Mouse (Mus musculus) testis, adult 2 months (tissue): Measurements from ENCODE around the gene Trappc4.
A peak's percentile ranks its signal among the peaks of the same experiment; 100 is the strongest.

Experiments used
- CTCF ChIP-seq: fragments of 200-500 bp; IDR thresholded peaks from 2 replicates; pipeline ENCODE4 v1.5.1; 2012; ENCODE audit warnings: low read depth, mild to moderate bottlenecking, inconsistent platforms, low read length, moderate library complexity; ENCODE audit not compliant: control insufficient read depth, insufficient read depth, insufficient replicate concordance
- POLR2A ChIP-seq: fragments of 200-500 bp; IDR thresholded peaks from 2 replicates; pipeline ENCODE4 v1.6.1; 2012; ENCODE audit warnings: low read depth, mild to moderate bottlenecking, inconsistent platforms, low read length, moderate library complexity; ENCODE audit not compliant: control insufficient read depth

DNA sequence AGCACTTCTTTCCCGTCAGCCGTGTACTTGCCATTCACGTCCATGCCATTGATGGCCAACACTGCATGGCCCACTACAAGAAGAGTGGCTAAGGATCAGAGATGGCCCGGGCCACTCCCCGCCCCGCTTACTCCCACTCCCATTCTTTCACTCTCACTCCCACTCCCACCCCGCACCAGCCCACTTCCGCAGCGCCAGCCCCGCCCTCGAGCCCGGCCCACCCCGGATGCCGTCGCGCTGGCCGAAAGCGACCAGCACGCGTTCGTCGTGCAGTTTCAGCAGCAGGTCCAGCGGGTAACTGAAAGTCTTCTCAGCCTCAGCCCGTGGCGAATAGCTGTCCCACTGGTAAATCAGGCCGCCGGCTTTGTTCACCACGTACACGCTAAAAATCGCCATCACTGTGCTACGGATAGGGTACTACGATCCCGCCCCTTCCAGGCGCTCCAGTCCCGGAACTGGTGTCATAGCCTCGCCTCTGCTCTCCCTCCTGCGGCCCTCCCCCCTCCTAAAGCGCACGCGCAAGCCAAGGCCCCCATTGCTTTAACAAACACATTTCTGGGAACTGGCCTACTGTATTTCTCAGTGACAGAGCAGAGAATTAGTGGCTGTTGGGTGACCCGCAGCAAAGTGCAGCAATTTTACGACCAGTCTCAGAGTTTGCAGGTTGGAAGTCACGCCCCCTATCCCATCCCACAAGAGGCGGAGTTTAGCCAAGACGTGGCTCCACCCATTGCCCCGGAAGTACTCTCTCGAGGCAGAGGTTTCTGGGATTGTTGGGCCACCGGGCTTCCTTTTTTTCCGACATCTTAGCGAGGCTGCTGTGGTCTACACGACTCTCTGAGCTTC, at the start of gene Trappc4, which contains the start of gene Rps25:
- TF ChIP-seq CTCF (no peak), POLR2A (peak; percentile 63; the same call in 1 of the 2 replicates)
